Mouse (Mus musculus) kidney, postnatal 14 days (tissue): ENCODE data around the gene Rad51b.

Experiments
- DNase-seq: peaks from one replicate; pipeline ENCODE4 v3.0.0; 2022; ENCODE audit warnings: mixed read lengths

The Rad51b gene

DNA sequence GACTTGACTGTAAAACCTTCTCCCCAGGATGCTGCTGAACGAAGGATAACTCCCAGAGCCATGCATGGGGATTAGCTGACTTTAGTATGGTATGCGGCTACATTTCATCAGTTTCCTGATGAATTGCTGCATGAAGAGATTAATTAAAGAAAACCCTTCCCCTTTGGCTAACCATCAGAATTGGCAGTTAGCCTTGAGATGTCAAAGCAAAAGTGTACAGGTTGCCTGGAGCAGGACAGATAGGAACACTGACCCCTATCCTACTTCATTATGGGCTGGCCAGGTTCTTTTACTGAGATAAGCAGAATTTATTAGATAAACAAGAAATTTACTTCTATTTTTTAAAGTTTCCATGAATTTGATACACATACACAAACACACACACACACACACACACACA is 85.3 kb downstream of the Rad51b start:
- DNase-seq, result no peak

- no peak for DNase-seq
These were observed 86.5 kb downstream of the Rad51b start for GRCm38 (mm10) chr12:79383583-79383982.

DNA sequence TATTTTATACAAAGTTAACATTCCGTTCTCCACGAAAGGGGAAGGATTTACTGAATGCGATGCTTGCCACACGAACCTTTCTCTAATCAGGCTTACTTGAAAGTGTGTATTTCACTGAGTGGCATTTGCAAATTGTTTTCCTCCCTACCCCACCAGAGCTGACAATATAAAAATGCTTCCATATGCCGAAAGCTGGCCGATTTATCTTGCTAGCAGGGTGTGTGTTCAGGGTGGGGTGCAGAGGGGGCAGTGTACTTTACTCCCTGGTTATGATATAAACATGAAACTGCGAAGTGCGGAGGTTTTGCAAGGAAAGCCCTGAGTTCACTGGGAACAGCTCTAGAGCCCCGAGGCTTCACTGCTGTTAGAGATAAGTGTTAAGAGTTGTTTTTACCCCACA is 87.7 kb downstream of the Rad51b start:
- DNase-seq, result no peak

GRCm38 (mm10) chr12:79385199-79385598 is 88.1 kb downstream of the Rad51b start:
- DNase-seq, result no peak

DNA sequence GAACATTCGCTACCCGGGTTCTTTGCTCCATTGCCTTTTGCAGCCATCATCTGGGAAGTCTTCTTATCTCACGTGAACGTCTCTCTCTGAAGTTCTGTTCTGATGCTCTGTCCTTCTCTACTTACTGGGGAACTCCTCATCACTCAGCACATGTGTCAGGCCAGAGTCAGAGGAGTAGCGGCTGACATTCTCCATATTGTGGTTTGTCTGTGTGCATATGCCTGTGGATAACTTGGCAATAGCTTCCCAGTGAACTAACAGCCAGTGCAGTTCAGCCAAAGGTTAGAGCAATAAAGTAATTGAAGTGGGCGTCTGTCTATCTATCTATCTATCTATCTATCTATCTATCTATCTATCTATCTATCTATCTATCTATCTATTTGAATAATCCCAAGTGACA is 90.8 kb downstream of the Rad51b start:
- DNase-seq, result no peak

- no peak for DNase-seq
These were observed 92.2 kb downstream of the Rad51b start for GRCm38 (mm10) chr12:79389251-79389650.

- no peak for DNase-seq
These were observed 92.9 kb downstream of the Rad51b start for GRCm38 (mm10) chr12:79389971-79390370.

DNA sequence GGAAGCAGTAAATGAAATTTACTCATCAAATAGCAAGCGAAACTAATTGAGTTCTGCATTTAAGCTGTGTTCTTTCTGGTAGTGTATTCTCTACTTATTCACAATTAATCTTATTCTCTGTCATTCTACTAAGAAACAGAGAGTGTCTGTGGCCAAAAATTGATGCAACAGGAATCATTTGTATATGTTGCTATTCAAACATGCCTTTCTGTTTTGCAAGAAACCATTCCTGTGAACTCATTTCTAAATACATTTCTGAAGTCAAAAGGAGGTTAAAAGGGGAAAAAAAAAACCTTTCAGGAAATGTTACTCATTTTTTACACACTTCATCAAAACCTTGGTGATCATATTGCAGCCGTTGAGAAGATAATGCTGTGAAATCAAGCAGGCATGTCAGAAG is 96.6 kb downstream of the Rad51b start:
- DNase-seq, result no peak

GRCm38 (mm10) chr12:79403992-79404391 is 106.9 kb downstream of the Rad51b start:
- DNase-seq, result no peak

DNA sequence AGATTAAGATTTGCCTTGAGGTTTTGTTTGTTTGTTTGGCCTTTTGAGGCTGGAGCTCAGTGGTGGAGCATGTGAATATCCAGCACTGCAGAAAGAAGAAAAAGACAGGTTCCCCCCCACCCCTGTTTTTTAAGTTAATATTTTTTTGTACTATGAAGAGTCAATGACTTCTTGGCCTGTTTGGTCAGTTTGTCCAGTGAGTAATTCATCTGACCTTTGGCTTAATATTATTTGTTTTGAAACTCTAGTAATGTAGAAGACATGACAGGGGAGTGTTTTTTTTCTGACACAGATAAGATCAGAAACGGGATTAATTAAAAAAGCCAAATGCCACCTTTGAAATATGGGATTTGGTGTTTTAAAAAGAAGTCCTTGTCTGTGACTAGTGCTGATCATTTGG is 107.4 kb downstream of the Rad51b start:
- no peak for DNase-seq

DNA sequence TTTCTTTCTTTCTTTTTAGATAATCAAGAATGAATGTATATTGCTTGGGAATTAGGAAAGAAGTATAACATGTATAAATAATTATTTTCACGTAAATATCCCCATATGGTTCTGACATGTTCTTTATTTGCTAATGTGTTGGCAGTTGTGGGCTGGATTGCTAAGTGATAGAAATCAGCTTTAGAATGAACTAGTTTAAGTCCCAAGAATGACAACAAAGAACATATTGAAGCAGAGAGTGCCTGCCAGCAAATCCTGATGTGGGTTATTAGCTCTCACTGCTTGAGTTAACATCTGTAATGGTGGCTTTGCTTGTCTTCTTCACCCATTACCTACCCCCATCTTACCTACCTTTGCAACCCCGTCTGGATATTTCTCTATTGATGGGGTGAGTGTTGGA is 111.6 kb downstream of the Rad51b start:
- DNase-seq, result no peak

DNA sequence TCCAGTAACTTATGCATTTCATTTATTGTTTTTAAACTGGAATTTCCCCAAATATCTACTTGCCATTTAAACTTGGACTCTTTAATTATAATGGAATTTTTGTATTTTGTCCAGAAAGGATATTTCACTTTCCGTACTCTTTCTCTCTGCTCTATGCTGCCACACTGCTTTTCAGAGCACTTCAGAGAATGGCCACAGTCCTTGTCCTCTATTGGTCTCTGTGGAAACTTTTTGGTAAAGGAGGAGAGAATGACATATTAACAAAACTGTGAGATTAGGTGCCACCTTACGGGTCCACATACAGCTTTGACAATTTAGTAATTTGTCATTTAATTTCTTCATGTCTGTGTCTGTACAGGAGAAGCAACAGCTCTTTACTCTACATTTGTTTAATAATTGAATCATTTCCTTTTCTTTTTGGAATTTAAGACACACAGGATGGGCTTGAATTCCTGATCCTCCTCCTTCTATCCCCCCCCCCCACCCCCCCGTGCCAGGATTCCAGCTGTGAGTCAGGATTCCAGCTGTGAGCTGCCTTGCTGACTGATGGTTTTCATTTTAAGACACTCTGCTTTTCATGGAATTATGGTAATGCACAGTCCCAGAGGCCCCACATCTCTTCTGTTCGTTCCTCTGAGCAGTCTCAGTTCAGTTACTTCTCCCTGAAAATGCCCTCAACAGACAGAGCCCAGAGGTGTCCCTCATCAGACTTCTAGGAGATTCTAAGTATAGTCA is 112.2 kb downstream of the Rad51b start:
- DNase-seq, result no peak

DNA sequence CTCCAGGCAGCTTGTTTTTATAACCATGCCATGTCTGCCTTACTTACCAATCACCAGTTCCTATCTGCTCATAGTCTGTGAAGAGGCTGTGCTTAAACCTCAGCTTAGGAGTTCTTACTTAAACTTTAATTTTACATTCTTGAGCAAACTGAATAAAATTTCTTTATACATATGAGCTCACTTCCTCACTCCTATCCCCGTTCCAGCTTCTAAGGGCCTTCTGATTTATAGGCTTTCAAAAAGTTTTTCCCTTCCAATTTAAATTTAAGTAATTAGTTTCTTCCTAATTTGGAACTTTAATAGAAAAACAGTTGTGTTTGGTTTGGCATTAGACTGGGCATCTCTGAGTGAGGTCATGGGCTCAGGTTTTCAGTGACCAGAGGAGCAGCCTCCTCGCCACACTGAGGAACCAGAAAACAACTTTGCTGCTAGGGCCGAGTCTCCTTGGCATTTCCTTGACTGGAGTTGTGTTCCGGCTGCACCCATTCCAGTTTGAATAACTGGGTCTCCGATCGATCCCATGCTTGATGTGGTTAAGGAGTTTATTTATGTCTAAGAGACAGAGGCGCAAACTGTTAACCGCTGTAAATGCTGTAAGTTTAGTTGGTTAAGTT is 115.9 kb downstream of the Rad51b start:
- peak; percentile 5 for DNase-seq

DNA sequence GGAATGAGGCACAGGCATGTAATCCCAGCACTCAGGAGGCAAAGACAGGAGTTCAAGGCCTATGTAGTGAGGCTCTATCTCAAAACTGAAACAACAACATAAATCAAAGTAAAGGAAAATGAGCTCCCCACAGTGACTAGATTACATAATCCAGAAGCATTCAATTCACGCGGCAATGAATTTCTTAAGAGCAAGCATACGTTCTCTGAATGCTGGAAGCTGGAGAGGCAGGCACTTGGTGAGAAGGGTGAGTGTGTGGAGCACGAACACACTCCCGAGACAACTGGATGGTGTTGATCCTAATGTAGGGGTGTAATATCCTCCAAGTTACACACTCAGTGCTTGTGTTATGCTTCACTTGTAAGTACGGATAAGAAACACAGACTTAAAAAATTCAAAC is 120.3 kb downstream of the Rad51b start:
- DNase-seq, result no peak

GRCm38 (mm10) chr12:79420605-79421004 is 123.5 kb downstream of the Rad51b start:
- DNase-seq, result no peak

DNA sequence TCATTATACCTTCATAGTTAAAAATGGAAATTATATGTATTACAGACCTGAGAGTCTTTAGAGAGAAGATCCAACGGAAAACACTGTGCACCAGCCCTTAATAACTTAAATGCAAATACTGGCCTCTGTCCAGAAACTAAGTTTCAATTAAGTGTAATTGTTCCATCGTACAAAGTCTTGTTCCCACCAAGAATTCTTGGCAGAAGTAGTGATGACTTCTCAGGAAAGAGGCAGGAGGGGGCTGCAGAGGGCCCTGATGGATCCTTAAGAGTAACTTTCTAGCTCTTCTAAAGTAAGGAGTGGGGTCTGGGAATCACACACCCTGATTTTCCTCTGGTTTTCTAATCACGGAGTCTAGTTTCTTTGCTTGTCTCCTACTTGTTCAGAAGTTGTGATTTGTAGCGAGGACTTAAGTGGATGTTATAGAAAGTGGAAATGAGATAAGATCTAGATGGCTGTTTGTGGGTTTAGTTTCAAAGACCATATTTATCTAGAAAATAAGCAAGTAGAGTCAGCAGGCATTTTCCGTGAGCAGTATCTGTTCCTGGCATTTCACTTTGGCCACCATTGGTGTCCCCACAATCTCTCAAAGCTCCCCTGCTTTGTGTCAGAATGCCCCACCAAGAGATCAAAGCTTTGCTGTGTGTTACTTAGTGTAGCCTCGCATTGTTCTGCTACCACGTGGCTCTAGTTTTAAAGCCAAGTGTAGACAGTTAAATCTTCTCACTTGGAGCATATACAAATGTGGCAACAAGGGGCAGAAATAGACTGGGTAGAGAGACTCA is 132.6 kb downstream of the Rad51b start:
- no peak for DNase-seq

DNA sequence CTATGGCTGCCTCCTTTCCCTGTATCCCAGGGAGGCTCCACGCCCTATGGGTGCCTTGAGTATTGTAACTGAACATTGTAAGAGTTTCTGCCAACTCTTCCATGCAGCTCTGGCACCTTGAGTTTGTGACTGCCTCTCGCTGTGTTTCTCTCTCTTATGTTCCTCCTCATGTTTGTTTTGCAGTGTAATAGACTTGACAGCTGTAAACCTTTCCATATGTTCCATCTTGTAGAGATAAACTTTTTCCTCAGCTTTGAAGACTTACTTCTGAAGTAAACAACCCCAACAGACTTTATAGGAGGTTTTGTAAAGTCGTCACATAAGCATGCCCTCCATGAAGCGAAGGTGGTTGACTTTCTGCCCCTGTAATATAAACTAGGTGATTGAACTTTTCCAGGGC is 134.1 kb downstream of the Rad51b start:
- no peak for DNase-seq

DNA sequence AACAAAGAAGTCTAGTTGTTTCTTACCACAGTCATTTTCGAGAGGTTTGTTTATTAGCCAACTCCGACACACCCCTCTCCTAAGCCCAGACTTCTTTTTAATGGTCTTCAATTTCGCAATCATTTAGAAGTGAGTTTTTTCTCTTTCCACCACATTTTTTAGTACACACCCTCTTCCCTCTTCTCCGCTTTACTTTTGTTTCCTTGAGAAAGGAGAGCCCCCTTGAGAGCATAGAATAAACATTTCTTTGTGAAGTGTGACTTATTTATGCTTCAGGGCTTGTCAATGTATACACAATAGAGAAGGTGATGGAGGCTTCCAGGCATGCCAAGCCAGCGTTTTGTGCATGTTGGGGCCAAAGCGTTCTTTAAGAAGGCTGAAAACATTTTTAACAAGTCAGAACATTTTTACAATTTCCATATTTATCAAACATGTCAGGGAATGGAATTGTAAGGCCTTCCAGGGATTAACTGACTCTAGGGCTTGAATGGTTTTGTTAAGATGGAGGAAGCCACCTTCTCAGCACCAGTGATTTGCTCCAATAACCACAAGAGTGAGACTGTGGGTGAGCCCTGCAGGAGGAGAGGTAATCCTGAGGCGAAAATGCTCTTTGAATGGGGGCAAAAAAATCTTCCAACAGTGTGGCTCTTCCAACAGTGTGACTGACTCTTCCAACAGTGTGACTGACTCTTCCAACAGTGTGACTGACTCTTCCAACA is 136.8 kb downstream of the Rad51b start:
- DNase-seq, result no peak

DNA sequence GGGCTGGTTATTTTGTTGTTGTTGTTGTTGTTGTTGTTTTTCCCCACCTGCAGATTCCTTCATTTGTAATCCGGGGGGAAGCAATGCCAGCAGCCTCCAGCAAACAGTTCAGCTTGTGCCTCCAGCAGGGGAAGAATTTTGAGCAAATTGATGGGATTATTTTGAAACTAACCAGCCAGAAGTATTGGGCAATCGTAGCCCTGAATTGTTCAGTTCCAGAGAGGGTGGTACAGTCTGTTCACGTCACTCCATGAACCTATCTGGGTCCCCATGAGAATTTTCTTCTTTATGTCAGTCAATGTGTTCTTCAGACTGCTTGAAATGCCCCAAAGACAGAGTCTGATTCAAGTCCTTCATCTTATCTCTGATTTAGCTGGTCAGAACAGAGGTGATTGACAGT is 138.4 kb downstream of the Rad51b start:
- no peak for DNase-seq

DNA sequence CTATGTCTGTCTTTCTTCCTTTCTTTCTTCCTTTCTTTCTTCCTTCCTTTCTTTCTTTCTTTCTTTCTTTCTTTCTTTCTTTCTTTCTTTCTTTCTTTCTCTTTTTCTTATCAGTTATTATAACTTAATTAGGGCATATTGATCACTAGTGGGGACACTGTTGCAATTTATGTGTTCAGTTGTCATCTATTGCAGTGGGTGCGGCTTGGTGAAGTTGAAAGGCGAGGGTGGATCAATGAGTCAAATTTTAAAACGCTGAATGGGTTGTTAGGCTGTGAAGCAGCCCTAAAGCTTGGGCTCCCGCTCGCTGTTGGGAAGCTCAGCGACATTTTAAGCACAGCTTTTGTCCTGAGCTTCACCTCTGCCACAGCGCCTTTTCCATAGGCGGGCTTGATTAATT is 139.0 kb downstream of the Rad51b start:
- no peak for DNase-seq

DNA sequence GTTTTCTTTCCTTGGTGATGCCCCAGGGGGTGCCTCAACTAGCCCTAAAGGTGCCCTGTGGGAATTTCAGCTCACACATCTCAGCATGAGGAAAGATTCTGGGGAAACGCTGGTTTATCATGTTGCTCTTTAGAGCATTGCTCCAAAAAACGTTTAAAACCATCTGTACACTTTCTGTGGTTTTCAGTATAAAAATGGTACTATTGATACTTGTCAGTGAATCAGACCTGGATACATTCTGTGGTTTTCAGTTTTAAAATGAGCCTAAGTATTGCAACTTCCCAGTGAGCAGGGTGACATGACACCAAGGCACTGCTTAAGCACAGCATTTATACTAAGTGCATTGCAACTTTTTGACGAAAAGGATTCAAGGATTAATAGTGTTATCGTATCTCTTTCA is 139.8 kb downstream of the Rad51b start:
- no peak for DNase-seq

GRCm38 (mm10) chr12:79437572-79437971 is 140.5 kb downstream of the Rad51b start:
- DNase-seq, result no peak

DNA sequence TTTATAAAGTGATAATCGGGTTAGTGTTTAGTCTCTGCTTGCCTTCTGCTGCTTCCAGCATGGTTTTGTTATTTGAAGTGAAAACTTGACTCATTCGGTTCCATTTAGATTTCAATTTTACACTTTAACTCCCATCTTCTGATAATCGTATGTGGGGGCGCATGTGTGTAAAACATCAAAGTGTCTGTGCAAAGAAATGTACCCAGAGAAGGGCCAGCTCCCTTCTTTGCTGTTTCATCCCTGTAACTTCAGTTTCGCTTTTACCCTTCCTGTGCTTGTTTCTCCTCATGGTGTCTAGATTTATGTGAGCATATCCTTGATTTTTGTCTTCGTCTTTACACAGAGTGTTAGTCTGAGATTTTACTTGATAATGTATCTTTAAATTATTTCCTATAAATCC is 142.9 kb downstream of the Rad51b start:
- no peak for DNase-seq
